Mouse (Mus musculus) liver, embryonic 14.5 days (tissue): ENCODE results near the gene Sowahb.

Experiments used
- CTCF ChIP-seq: IDR thresholded peaks from 2 replicates; pipeline ENCODE4 v1.5.1; 2016; ENCODE audit warnings: antibody characterized with exemption, low read depth, control low read depth
- EP300 ChIP-seq: IDR thresholded peaks from 2 replicates; pipeline ENCODE4 v1.6.1; 2016; ENCODE audit warnings: antibody characterized with exemption, low read depth

- TF ChIP-seq CTCF (no peak), EP300 (no peak)
Measured at GRCm38 (mm10) chr5:93035285-93035684, 9.5 kb downstream of the Sowahb start.
